Mouse (Mus musculus) cerebellum, adult 2 months (tissue): ENCODE data around the gene Nav3.

Experiments used
- CTCF ChIP-seq: fragments of 200-500 bp; IDR thresholded peaks from 2 replicates; pipeline ENCODE4 v1.5.1; 2011; ENCODE audit warnings: low read depth, mild to moderate bottlenecking, control low read depth, low read length, moderate library complexity, borderline replicate concordance; ENCODE audit not compliant: insufficient read depth
- POLR2A ChIP-seq: fragments of 200-500 bp; IDR thresholded peaks from 2 replicates; pipeline ENCODE4 v1.6.1; 2011; ENCODE audit warnings: low read length, control low read depth, borderline replicate concordance; ENCODE audit not compliant: insufficient read depth

- TF ChIP-seq CTCF (no peak), POLR2A (no peak)
These were observed 590.6 kb downstream of the Nav3 start for GRCm38 (mm10) chr10:109865391-109865790.
